Mouse (Mus musculus) MEL (cell line): ENCODE data around the gene Mus81. TPM values are rescaled to one million over a fixed set of nuclear protein-coding genes. Genes with fewer than 3 reads are reported as not detected.

ENCODE experiments used
- DNase-seq: peaks from one replicate; pipeline ENCODE4 v3.0.0; 2011; ENCODE audit warnings: low read depth, low spot score
- H3K27ac ChIP-seq: 2 replicates; pipeline ENCODE4 v1.5.1; 2012; ENCODE audit warnings: low read depth, mild to moderate bottlenecking, control low read depth, low read length, moderate library complexity; ENCODE audit not compliant: control insufficient read depth
- H3K27me3 ChIP-seq, 2 experiments: fragments of 150-350 bp in 1 of 2; sonication (generic) in 1 of 2; 2 replicates each; pipeline ENCODE4 v1.6.1; 2012; ENCODE audit warnings: low read length in 2 of 2, mild to moderate bottlenecking in 2 of 2, improper control_type of control experiment in 1 of 2, moderate library complexity in 1 of 2; ENCODE audit not compliant: insufficient read depth in 2 of 2, control insufficient read depth in 1 of 2
- H3K36me3 ChIP-seq, 2 experiments: 2 replicates each; pipeline ENCODE4 v1.6.1; 2012 to 2014; ENCODE audit warnings: low read length in 2 of 2, improper control_type of control experiment in 1 of 2, inconsistent platforms in 1 of 2, mild to moderate bottlenecking in 1 of 2; ENCODE audit not compliant: insufficient read depth in 2 of 2, control insufficient read depth in 1 of 2
- H3K4me1 ChIP-seq, 2 experiments: fragments of 150-350 bp in 1 of 2; sonication (generic) in 1 of 2; 2 replicates each; pipeline ENCODE4 v1.6.1; 2012; ENCODE audit warnings: low read length in 2 of 2, improper control_type of control experiment in 1 of 2, mild to moderate bottlenecking in 1 of 2; ENCODE audit not compliant: insufficient read depth in 2 of 2, control insufficient read depth in 1 of 2
- H3K4me3 ChIP-seq, 2 experiments: fragments of 150-350 bp in 1 of 2; sonication (generic) in 1 of 2; 2 replicates each; pipeline ENCODE4 v1.5.1; 2012; ENCODE audit warnings: low read depth in 2 of 2, low read length in 2 of 2, mild to moderate bottlenecking in 2 of 2, moderate library complexity in 2 of 2, control low read depth in 1 of 2, improper control_type of control experiment in 1 of 2; ENCODE audit not compliant: control insufficient read depth in 1 of 2, insufficient read depth in 1 of 2
- H3K79me2 ChIP-seq: 2 replicates; pipeline ENCODE4 v1.6.1; 2012; ENCODE audit warnings: mild to moderate bottlenecking, low read length, moderate library complexity; ENCODE audit not compliant: control insufficient read depth, poor library complexity, insufficient read depth
- H3K9ac ChIP-seq: 2 replicates; pipeline ENCODE4 v1.6.1; 2012; ENCODE audit warnings: low read depth, mild to moderate bottlenecking, control low read depth, low read length, moderate library complexity; ENCODE audit not compliant: control insufficient read depth, poor library complexity, severe bottlenecking
- H3K9me3 ChIP-seq: fragments of 150-350 bp; sonication (generic); replicated peaks from 2 replicates; pipeline ENCODE4 v1.6.1; 2012; ENCODE audit warnings: mild to moderate bottlenecking, low read length, improper control_type of control experiment, moderate library complexity; ENCODE audit not compliant: insufficient read depth
- BHLHE40 ChIP-seq: IDR thresholded peaks from 2 replicates; pipeline ENCODE4 v1.6.1; 2012; ENCODE audit warnings: low read depth, mild to moderate bottlenecking, inconsistent platforms, low read length, improper control_type of control experiment, borderline replicate concordance
- CHD1 ChIP-seq: IDR thresholded peaks from 2 replicates; pipeline ENCODE4 v1.6.1; 2012; ENCODE audit warnings: low read depth, mild to moderate bottlenecking, inconsistent platforms, low read length, improper control_type of control experiment
- CHD2 ChIP-seq: IDR thresholded peaks from 2 replicates; pipeline ENCODE4 v1.6.1; 2011; ENCODE audit warnings: low read length, improper control_type of control experiment
- CTCF ChIP-seq, 3 experiments: IDR thresholded peaks in 2 of 3; conservative IDR thresholded peaks in 1 of 3; 2 replicates each; pipeline ENCODE4 v1.5.1; 2011 to 2012; ENCODE audit warnings: low read length in 3 of 3, low read depth in 2 of 3, mild to moderate bottlenecking in 2 of 3, improper control_type of control experiment in 1 of 3, inconsistent platforms in 1 of 3, mixed read lengths in 1 of 3, moderate library complexity in 1 of 3; ENCODE audit not compliant: control insufficient read depth in 1 of 3, insufficient read depth in 1 of 3, poor library complexity in 1 of 3, severe bottlenecking in 1 of 3
- E2F4 ChIP-seq: IDR thresholded peaks from 2 replicates; pipeline ENCODE4 v1.6.1; 2011; ENCODE audit warnings: low read depth, low read length, improper control_type of control experiment, borderline replicate concordance
- JUND ChIP-seq: IDR thresholded peaks from 2 replicates; pipeline ENCODE4 v1.6.1; 2011; ENCODE audit warnings: low read depth, mild to moderate bottlenecking, improper control_type of control experiment, low read length
- MAFK ChIP-seq: IDR thresholded peaks from 2 replicates; pipeline ENCODE4 v1.6.1; 2011; ENCODE audit warnings: low read depth, mild to moderate bottlenecking, low read length, improper control_type of control experiment, borderline replicate concordance
- MAX ChIP-seq: IDR thresholded peaks from 2 replicates; pipeline ENCODE4 v1.6.1; 2011; ENCODE audit warnings: low read length, improper control_type of control experiment
- MYB ChIP-seq: IDR thresholded peaks from 2 replicates; pipeline ENCODE4 v1.6.1; 2011; ENCODE audit warnings: mild to moderate bottlenecking, low read depth, low read length, improper control_type of control experiment
- POLR2AphosphoS2 ChIP-seq: IDR thresholded peaks from 2 replicates; pipeline ENCODE4 v1.6.1; 2011; ENCODE audit warnings: low read length, improper control_type of control experiment
- POLR2AphosphoS5 ChIP-seq: IDR thresholded peaks from 2 replicates; pipeline ENCODE4 v1.6.1; 2012; ENCODE audit warnings: low read depth, borderline replicate concordance, mild to moderate bottlenecking, inconsistent platforms, low read length, moderate library complexity, mixed read lengths
- RCOR1 ChIP-seq: IDR thresholded peaks from 2 replicates; pipeline ENCODE4 v1.6.1; 2012; ENCODE audit warnings: low read depth, mild to moderate bottlenecking, inconsistent platforms, low read length, improper control_type of control experiment
- TAL1 ChIP-seq: IDR thresholded peaks from 2 replicates; pipeline ENCODE4 v1.6.1; 2012; ENCODE audit warnings: mild to moderate bottlenecking, inconsistent platforms, low read length, moderate library complexity, mixed read lengths
- ZMIZ1 ChIP-seq: IDR thresholded peaks from 2 replicates; pipeline ENCODE4 v1.6.1; 2012; ENCODE audit warnings: low read depth, mild to moderate bottlenecking, inconsistent platforms, low read length, improper control_type of control experiment, moderate library complexity
- polyA plus RNA-seq, 2 experiments: library from polyadenylated mRNA; stranded (reverse) in 1 of 2; unstranded in 1 of 2; fragments of >175 nt in 1 of 2; fragments of >200 nt in 1 of 2; gene quantifications; 2 replicates each; pipeline versions ENCODE4 v1.2.1 to v1.2.4; 2012; ENCODE audit warnings: low replicate concordance in 2 of 2, low read depth in 1 of 2; ENCODE audit not compliant: insufficient read length in 2 of 2, insufficient read depth in 1 of 2, missing spikeins in 1 of 2
- total RNA-seq: library from RNA; depleted of rRNA; stranded (reverse); fragments of 300-350 nt; gene quantifications from 2 replicates; pipeline ENCODE4 v1.2.3, GENCODE M21; 2012

Gene Mus81
- total and polyA plus RNA-seq, 3 experiments: 38.9 to 50.5 TPM; not detected in 1

- 0 out of 4 replicates have a peak, but pooled peaks cover 0 to 2% of the 10 kb centered on the region in 2 experiments for H3K36me3 ChIP-seq
- TF ChIP-seq MAX (no peak), CTCF (IDR thresholded peaks at IDR 0.05 in 2 of 3, conservative IDR thresholded peaks at IDR 0.05 in 1 of 3; ENCODE audit: control insufficient read depth in 1 of 3, insufficient read depth in 1 of 3, low read depth in 2 of 3, low read length in 3 of 3, poor library complexity in 1 of 3, severe bottlenecking in 1 of 3) (no peak), TAL1 (no peak), CHD1 (no peak), RCOR1 (no peak), CHD2 (no peak), BHLHE40 (no peak), ZMIZ1 (no peak), JUND (no peak), POLR2AphosphoS2 (no peak), MYB (no peak), E2F4 (no peak)
Measured at GRCm38 (mm10) chr19:5485371-5485770, 2.8 kb downstream of the Mus81 start.

GRCm38 (mm10) chr19:5484496-5484895 lies 3.7 kb downstream of the Mus81 start:
- no peak for DNase-seq
- no peak overlapping the region for H3K27ac ChIP-seq
- TF ChIP-seq POLR2AphosphoS5: no peak
- no peak for TF ChIP-seq BHLHE40
- no peak for TF ChIP-seq MAFK

More at GRCm38 (mm10) chr19:5485371-5485770, 2.8 kb downstream of the Mus81 start:
- peaks cover 0 to 12% of the 10 kb centered on the region in 2 experiments; a peak in 2 of 4 replicates for H3K4me1 ChIP-seq
- no peaks in the 10 kb centered on the region for H3K9me3 ChIP-seq
- H3K4me3 ChIP-seq: no peak overlapping the region
- no peak overlapping the region for H3K27ac ChIP-seq
- no peak for DNase-seq
- peaks cover 2% of the 10 kb centered on the region for H3K79me2 ChIP-seq
- H3K27me3 ChIP-seq: no peaks in the 10 kb centered on the region
- no peak overlapping the region for H3K9ac ChIP-seq

More at GRCm38 (mm10) chr19:5484496-5484895, 3.7 kb downstream of the Mus81 start:
- peaks cover 0 to 12% of the 10 kb centered on the region in 2 experiments; a peak in 2 of 4 replicates for H3K4me1 ChIP-seq
- H3K4me3 ChIP-seq: no peak overlapping the region
- no peaks in the 10 kb centered on the region for H3K9me3 ChIP-seq
- no peak overlapping the region for H3K9ac ChIP-seq
- peaks cover 2% of the 10 kb centered on the region; the same call in 1 of the 2 replicates for H3K79me2 ChIP-seq
- 0 out of 4 replicates have a peak, but pooled peaks cover 0 to 2% of the 10 kb centered on the region in 2 experiments for H3K36me3 ChIP-seq
- no peaks in the 10 kb centered on the region for H3K27me3 ChIP-seq
